Mouse (Mus musculus) lung, postnatal 14 days (tissue): ENCODE data around the gene Vmp1.

Experiments used
- DNase-seq: peaks from one replicate; pipeline ENCODE4 v3.0.0; 2021

The Vmp1 gene

DNA sequence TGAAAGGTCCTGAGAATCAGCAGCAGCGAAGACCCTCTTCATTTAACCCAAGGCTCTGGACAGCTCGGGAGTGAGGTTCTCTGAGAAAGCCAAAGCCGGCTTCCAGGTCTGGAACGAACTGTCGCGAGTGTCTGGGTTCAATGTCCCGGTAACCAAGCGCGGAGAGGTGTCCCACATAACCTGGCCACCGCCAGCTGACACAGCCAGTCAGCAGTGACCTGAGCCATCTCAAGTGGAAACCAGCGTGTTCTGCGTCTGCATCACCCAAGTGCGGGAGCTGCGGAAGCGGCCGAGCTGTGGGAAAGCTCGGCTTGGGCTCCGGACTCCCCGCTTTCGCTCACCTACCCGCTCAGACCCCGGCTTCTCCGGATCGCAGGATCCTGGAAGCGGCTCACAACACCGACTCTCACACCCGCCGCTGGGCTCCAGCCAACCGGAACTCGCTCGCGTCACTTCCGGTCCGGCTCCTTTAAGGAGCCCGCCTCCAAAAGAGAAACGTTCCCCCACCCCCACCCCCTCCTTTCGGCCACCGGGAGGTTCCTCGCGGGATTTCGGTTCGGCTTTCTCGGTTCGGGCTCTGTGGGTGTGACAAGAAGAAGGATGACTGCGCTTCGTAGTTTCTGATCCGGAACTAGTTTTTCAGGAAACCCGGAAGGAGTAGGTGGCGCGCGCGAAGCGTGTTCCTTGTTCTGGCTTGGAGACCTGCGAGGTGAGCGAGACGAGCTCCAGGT lies at the start of gene Vmp1, which contains the start of gene Ptrh2:
Vmp1 (minus strand) TSS at position 442 of the 731 bp plus-strand sequence.
Ptrh2 (plus strand) TSS at position 591 of the 731 bp plus-strand sequence.
- DNase-seq = peak; percentile 95

DNA sequence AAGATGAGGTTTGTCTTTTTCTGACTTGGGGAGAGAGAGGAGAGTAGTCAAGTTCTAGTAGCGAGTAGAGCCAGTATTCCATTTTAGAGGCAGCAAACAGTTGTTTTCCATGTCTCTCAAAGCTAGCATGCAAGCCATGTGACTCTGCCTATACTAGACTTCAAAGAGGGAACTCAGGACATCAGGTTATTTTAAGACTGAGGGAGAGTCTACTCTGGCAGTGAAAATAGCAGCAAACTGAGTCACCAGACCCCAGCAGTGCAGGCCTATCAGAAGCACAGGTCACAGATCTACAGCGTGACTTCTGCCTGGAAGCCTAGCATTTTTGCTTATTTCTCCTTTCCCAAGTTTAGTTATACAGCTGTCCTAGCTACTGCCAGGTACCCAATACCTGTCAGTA lies 47.8 kb upstream of the Vmp1 start:
- no peak for DNase-seq

DNA sequence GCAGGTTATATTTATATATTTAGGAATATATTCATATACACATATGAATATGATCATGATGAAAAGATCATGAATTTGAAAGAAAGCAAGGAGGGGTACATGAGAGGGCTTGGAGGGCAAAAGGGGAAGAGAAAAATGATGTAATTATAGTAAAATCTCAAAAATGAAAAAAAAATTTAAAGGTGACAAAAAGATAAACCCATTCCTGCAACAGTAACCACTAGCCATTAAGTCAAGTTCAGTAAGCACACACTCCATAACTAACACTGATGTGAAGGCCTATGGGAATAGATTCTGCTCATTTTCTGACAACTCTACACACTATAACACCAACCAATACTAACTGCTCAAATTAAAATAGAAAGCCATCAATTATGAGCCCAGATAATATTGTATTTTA lies 42.0 kb upstream of the Vmp1 start:
- DNase-seq = no peak

DNA sequence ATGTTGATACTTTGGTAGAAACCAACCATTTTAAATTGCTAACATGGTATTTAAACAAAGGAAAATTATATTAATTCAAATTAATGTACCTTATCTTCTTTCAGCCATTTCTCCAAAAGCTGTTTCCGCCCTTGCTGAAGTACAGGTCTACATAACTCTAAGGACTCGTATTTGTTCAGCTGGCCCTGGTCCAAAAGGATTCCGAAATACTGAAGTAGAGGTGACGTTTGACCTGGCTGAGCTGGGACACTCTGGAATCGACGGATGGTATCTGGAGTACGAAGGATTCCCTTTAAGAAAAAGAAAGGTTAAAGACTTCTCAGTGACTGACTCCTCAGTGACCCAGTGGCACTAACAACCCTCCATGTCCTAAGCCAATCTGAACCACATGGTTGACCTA lies 41.3 kb upstream of the Vmp1 start:
- DNase-seq = peak; percentile 63

DNA sequence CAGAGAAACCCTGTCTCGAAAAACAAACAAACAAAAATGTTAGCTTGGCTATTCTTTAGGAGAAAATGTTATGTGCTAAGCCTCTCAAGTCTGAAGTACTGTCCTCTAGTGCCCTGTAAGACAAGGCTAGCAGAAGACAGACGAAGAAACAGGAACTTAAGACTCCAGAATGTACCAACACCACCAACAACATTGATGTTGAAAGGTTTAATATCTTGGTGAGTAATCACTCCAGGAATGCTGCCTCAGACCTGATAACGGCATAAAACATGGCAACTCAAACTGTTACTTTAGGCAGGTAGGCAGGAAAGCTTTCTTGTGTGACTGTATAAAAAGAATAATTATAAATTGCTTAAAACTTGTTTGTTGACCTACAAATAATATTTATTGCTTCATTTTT lies 40.4 kb upstream of the Vmp1 start:
- DNase-seq = no peak

DNA sequence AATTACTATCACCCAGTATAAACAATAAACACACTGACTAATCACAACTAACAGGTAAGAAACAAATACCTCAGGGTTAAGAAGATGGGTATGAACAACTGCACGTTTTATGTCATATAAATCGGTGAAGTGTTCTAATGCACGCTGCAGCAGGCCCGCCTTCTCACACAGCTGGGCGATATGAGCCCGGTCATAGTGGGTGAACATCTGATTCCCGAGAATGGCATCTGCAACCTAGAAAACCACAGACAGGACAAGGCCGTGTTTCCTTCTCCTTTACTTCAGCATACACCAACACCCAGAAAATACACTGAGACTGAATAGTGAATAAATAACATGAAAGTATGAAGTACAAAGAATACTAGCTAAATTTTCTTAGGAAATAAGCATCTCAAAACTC lies 35.8 kb upstream of the Vmp1 start:
- no peak for DNase-seq

DNA sequence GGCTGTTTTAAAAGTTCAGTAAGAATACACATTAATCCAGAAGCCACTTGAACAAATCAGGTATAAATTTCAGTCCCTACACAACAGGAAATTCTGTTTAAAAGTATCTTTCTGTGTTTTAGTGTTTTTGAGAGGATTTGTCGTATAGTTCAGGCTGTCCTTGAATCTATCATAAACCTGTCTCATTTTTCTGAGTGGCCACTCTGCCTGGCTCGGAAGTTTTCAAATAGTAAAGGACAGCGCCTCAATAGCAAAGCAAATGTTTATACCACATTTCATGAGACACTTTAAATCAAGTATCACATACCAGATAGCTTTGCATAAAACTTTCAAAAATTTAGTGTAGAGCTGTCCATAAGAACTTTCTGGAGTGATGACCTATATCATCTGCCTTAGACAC lies 34.7 kb upstream of the Vmp1 start:
- no peak for DNase-seq

DNA sequence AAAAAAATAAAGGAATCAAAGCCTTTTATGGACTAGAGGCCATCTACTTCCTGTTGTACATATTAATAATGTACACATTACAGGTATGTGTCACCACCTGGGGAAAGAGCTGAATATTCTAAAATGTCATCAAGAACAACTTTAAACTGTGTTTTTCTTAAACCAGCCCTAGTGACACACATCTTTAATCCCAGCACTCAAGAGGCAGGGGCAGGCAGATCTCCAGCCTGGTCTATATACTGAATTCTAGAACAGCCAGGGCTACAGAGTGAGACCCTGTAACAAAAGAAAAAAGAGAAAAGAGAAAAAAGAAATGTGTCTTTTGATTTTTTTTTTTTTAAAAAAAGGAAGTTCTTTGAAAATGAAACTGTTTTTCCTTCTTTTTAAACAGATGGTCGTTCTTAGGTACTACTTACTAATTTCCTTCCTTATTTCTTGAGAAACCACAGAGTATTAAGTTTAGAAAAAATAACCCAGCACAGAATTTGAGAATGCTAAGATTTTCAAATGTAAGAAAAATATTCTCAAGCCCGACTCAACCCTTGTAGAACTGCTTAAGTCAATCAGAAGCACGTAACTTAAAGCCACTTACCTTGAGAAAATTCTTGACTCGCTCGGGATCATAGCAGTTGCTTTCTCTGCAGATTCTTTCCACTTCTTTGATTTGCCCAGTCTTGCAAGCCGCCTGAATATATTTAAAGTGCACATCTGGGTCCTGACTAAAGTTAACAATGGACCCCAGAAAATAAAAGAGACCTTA lies 33.9 kb upstream of the Vmp1 start:
- no peak for DNase-seq

DNA sequence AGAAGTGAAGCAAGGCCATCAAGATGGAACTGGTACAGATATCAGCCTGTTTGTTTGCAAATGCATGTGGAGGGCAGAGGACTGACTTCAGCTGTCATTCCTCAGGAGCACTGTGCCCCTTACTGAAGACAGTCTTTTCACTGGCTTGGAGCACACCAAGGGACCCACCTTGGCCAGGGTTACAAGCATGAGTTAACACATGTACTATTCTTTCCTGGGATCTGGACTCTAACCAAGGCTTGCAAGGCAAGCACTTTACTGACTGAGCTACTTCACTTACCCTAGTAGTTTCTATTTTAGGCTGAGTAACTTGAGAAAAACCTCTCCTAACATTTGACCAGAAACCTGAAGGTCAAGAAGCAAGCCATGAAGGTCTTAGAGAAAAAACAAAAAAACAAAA lies 31.0 kb upstream of the Vmp1 start:
- no peak for DNase-seq

DNA sequence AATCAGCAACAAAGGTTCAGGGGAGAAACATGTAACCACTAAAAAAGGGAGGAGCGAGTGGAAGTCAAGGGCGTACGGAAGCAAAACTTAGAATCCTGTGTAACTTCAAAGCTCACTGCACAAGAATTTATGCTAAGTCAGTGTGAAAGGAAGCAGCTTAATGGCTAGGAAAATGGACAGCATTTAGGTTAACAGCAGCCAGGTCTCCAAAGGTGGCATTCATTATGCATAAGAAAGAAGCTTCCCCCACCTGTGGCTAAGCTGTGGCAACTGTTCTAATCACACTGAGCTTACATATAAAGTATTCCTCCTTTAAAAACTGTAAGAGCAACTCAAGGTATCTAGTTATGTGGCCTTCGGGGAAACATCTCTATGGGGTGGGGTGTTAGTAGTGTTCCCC lies 17.5 kb upstream of the Vmp1 start:
- DNase-seq = no peak

DNA sequence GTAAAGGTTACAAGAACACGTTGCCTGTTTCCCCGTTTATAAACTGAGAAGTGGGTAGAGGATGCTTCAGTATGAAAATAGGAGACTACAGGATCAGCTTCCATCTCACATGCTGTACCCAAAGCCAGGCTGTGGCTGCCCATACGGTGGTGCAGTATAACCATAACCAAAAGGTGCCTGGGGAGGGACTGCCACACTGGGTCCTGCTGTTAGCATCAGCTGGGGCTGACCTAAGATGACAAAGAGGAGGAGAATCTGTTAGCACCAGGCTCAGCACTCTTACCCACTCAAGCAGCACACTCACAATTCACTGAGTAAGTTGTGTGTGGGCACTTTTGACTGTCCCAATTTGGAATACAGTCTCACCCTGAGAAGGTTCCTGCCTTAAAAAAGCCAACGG lies 11.8 kb upstream of the Vmp1 start:
- DNase-seq = no peak

DNA sequence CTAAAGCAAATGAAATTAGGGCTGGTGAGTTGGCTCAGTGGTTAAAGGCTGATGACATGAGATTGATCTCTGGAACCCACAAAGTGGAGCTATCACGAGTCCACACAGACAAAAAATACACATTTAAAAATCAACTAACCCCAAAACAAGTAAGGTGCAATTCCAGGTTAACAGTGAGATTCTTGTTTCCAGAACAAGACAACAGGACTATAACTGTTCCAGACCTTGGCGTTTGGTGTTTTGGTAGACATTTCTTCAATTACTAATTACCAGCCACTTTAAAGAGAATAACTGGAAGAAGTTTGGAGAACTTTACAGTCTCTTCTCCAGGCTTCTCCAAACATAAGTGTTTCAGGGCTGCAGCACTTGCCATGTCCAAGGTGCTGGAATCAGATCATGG lies 8.9 kb upstream of the Vmp1 start:
- no peak for DNase-seq

DNA sequence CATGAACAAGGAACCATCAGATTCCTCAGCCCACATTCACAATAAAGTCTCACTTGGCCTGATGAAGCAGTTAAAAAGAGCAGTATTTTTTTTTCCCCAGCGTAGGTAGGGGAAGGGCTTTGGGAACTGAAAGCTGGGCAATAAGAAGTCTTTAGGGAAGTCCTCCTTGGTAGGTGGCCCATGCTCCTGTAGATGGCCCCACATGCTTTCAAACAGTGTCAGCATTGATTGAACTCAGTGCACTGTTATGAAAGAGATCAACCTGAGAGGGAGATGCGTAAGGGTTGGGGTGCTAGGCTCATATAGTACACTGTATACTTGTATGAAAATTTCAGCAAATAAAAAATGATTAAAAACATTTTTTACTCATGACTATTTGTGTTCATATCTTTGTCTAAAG lies 8.3 kb upstream of the Vmp1 start:
- no peak for DNase-seq

DNA sequence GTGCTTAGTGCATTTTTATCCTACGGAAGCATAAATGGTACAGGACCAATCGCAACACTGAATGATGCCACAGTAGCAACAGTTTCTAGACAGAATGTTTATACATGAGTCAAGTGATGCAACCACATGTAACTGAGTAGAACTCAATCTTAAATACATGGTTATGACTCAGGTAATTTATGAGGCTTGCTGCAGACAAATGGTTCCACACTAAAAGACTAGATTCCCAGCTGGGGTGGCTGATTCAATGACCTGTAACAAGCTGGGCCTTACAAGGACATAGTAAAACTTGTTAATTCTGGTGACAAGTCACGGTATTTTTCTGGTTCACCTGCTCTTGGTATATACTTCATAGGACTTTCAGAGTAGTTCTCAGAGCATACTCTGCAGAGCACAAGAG lies 7.8 kb upstream of the Vmp1 start:
- no peak for DNase-seq

DNA sequence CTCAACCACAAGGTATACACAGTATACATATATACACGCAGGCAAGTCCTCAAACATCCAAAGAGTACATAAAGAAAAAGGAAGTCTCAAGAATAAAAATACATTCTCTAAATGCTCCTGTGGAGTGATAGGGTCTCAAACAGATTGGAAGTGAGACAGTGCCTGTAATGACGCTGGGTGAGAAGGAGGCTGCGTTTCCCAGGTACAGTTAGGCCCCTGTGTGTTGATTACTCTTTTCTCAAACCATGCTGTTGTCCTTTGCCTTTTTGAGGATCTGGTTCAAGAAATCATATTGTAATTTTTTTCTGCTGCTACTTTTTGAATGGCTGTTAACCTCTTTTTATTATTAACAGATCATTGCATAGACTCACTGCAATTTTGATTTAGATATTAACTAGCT lies 6.7 kb upstream of the Vmp1 start:
- DNase-seq = no peak

DNA sequence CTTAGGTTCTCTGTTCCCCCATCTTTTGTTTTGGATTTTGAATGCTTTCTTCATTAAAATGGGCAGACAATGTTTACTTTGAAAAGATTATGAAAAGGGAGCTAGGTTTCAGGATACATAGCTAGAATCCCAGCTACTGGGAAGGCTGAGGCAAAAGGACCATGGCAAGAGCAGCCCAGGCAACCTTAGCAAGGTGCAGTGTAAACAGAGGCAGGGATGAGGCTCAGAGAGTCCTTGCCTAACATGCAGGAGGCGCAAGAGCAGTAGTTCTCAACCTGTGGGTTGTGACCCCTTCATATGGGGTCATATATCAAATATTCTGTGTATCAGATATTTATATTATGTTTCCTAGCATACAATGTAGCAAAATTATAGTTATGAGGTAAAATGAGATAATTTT lies 1.7 kb upstream of the Vmp1 start:
- no peak for DNase-seq

DNA sequence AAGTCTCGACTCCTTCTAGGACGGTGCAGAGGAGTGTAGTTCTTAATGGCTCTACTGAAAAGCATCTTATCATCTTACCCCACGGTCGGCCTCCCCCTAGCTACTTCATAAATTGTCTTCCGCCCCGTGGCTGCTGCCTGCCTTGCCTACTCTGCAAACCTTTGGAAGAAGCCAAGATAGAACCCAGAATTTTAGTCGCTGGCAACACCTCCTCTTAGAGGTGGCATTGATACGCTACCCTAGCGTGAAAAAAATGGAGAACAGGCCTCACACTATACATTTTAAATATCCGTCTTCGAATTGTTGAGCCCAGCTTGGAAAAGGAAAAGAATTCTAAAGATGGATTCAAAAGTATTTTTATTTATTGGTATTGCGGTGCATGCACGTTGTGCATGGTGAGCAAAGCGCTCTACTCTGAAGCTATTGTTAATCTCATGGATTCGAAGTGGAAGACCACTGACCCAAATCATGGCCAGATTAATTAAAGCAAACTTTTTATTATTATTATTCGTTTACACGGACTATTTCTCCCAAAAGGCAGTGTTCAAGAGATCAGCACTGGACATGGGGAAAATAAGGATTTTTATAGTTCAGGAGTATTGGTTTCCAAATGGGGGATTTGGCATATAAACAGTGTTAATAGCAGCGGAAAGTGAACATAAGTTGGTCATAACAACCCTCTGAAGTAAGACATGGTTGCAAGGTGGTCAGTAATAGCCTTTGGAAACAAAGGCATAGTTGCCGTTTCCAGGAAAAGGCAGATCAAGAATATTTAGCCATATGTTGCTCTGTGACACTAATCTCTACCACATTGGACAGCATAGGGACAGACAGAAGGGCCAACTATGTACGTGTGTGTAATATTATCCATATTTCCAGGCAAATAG lies 733 bp upstream of the Vmp1 start:
- DNase-seq = no peak

DNA sequence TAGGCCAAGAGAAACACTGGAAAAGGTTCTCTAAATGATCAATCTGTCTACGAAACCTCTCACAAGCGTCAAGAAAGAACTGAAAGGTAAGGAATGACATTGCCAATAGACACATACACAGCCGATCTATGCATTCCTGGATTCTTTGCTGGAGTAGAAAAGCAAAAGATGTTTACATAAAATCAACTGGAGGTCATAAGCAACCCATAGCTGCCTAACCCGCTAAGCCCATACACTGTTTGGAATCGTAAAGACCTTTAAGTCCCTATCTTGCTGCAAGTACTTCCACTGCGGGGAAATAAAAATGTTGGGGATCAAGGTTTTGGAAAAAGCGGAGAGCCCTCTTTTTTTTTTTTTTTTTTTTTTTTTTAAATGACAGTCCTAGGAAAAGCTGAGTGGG lies 775 bp downstream of the Vmp1 start:
- no peak for DNase-seq

DNA sequence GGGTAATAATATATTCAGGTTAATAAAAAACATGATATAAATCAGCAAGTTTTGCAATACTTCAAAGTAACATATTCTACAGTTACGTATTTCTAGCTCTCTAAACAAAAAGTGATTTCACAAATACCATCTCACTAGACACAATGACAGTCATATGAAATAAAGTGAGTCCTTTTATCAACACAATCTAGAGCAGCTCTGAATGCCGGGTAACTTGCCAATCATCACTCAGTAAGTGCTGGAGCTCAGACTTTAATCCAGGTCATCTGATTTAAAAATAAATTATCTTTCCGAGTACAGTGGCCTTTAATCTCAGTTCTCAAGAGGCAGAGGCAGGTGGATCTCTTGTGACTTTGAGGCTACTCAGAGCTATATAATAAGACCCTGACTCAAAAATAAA lies 2.2 kb downstream of the Vmp1 start:
- no peak for DNase-seq

DNA sequence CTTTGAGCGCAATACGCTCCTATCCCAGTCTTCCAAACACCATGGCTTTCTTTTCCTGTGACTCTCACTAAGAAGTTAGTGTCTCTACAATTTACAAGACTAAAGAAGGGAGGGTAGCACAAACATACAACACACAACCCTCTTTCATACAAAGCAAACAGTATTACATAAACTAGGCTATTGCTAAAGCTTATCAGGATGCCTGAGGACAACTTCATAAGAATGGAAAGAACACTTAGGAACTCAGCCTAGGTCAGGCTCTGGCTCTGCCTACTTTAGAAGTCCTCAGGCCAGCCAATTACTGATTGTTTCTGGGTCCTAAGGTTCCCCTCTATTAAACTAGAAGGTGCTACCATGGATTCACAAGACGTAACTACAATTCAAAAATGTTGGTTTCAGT lies 2.9 kb downstream of the Vmp1 start:
- no peak for DNase-seq

DNA sequence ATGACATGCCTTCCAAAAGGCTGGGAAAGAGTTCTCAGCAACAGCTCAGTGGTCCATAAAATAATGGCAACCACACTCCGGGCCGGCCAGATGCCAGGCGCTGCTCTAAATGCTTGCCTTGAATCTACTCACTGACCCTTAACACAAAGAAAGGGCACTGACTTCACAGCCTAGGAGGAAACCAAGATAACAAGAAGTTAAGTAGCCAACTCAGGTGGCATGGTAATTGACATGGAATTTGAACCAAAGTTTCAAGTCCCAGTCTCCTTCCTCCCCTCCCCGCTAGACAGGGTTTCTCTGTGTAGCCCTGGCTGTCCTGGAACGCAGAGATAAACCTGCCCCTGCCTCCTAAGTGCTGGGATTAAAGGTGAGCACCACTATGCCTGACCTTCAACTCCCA lies 4.7 kb downstream of the Vmp1 start:
- DNase-seq = no peak

DNA sequence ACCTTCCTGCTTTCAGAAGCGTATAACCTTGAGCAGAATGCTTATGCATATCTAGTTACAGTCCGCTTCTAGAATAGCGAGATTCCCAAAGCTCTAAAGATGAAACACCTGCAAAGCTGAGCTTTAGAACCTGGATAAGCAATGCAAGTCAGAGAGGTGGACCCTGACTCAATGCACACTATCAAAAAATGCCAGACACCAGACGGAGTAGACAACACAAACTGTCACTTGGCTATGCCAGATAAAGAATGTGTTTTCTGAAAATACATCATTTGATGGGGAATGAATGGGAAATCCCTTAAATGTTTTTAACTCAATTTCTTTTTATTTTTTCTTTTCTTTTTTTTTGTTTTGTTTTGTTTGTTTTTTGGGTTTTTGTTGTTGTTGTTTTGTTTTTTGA lies 8.1 kb downstream of the Vmp1 start:
- DNase-seq = no peak

DNA sequence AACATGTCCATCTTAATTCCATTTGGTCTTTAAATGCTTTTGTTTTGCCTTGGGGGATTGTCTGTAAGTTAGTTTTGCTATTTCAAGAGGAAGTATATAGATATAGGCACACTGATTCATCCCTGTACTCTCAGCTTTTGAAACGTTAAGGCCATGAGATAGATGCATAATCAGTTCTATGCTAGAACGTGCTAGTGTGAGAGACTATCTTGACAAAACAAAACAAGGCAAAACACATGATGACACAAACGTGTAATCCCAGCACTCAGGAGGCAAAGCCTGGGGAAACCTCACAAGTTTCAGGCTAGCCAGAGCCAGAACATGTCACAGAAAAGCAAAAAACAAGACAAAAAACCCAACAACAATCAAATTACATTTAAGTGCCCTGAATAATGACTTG lies 10.9 kb downstream of the Vmp1 start:
- DNase-seq = no peak
